Mouse (Mus musculus): ENCODE data around the gene Pex14. TPM values are rescaled to one million over a fixed set of nuclear protein-coding genes. Genes with fewer than 3 reads are reported as not detected.
A peak's percentile ranks its signal among the peaks of the same experiment; 100 is the strongest.

Gene Pex14
- polyA plus RNA-seq, 1 experiment from 2014 or later: 38.9 TPM

GRCm38 (mm10) chr4:149060621-149061431, 38.9 kb downstream of the Pex14 start:
- DNase-seq (ENCODE audit: low spot score) (no peak), ATAC-seq (no peak)
- TF ChIP-seq CTCF (IDR thresholded peaks at IDR 0.05): peak; percentile 52
- no peak for TF ChIP-seq EP300 (IDR thresholded peaks at IDR 0.05)
- no peak overlapping the region for H3K9ac ChIP-seq (replicated peaks; ENCODE audit: low read depth)
- no peak overlapping the region for H3K4me3 ChIP-seq (ENCODE audit: low read depth, low read length)
- no peaks in the 10 kb centered on the region for H3K27me3 ChIP-seq (replicated peaks; ENCODE audit: insufficient read depth, low read length)
- H3K4me2 ChIP-seq (replicated peaks; ENCODE audit: low read depth, low read length): no peak overlapping the region
- H3K27ac ChIP-seq (ENCODE audit: low read length): no peak overlapping the region
- no peaks in the 10 kb centered on the region for H3K36me3 ChIP-seq (ENCODE audit: insufficient read depth, low read length)
- H3K9me3 ChIP-seq (ENCODE audit: low read length): no peaks in the 10 kb centered on the region
- no peaks in the 10 kb centered on the region; the same call in 1 of the 2 replicates for H3K4me1 ChIP-seq (ENCODE audit: insufficient read depth, low read depth, low read length)
- 58% methylated on average over 14 of the region's 14 CpGs for WGBS

- Histone ChIP-seq H3K4me2 (replicated peaks; ENCODE audit: low read depth, low read length) (no peak overlapping the region), H3K36me3 (ENCODE audit: insufficient read depth, low read length) (no peaks in the 10 kb centered on the region), H3K9ac (replicated peaks; ENCODE audit: low read depth) (no peak overlapping the region), H3K27me3 (replicated peaks; ENCODE audit: insufficient read depth, low read length) (no peaks in the 10 kb centered on the region), H3K4me3 (ENCODE audit: low read depth, low read length) (no peak overlapping the region), H3K27ac (ENCODE audit: low read length) (no peak overlapping the region), H3K9me3 (ENCODE audit: low read length) (no peaks in the 10 kb centered on the region), H3K4me1 (ENCODE audit: insufficient read depth, low read depth, low read length) (no peaks in the 10 kb centered on the region; the same call in 1 of the 2 replicates)
- TF ChIP-seq CTCF (IDR thresholded peaks at IDR 0.05) (no peak), EP300 (IDR thresholded peaks at IDR 0.05) (no peak)
- no peak for ATAC-seq
- WGBS: 90% methylated on average over 9 of the region's 9 CpGs
- DNase-seq (ENCODE audit: low spot score): no peak
Measured at GRCm38 (mm10) chr4:149059713-149060112, 40.0 kb downstream of the Pex14 start.

GRCm38 (mm10) chr4:149058298-149058697, 41.4 kb downstream of the Pex14 start:
- H3K4me2 ChIP-seq (replicated peaks; ENCODE audit: low read depth, low read length): no peak overlapping the region
- no peak overlapping the region for H3K4me3 ChIP-seq (ENCODE audit: low read depth, low read length)
- H3K4me1 ChIP-seq (ENCODE audit: insufficient read depth, low read depth, low read length): no peaks in the 10 kb centered on the region; the same call in 1 of the 2 replicates
- no peaks in the 10 kb centered on the region for H3K27me3 ChIP-seq (replicated peaks; ENCODE audit: insufficient read depth, low read length)
- H3K36me3 ChIP-seq (ENCODE audit: insufficient read depth, low read length): no peaks in the 10 kb centered on the region
- no peak overlapping the region for H3K9ac ChIP-seq (replicated peaks; ENCODE audit: low read depth)
- no peak for TF ChIP-seq EP300 (IDR thresholded peaks at IDR 0.05)
- TF ChIP-seq CTCF (IDR thresholded peaks at IDR 0.05): no peak
- ATAC-seq (peak; percentile 37; the same call in 1 of the 2 replicates), DNase-seq (ENCODE audit: low spot score) (peak; percentile 53)
- H3K27ac ChIP-seq (ENCODE audit: low read length): no peak overlapping the region; the same call in 1 of the 2 replicates
- no peaks in the 10 kb centered on the region for H3K9me3 ChIP-seq (ENCODE audit: low read length)
- 56% methylated on average over 7 of the region's 7 CpGs for WGBS

- Histone ChIP-seq H3K27ac (ENCODE audit: low read length) (no peak overlapping the region), H3K9me3 (ENCODE audit: low read length) (no peaks in the 10 kb centered on the region), H3K4me1 (ENCODE audit: insufficient read depth, low read depth, low read length) (no peaks in the 10 kb centered on the region; the same call in 1 of the 2 replicates), H3K9ac (replicated peaks; ENCODE audit: low read depth) (no peak overlapping the region), H3K4me3 (ENCODE audit: low read depth, low read length) (no peak overlapping the region), H3K4me2 (replicated peaks; ENCODE audit: low read depth, low read length) (no peak overlapping the region), H3K27me3 (replicated peaks; ENCODE audit: insufficient read depth, low read length) (no peaks in the 10 kb centered on the region), H3K36me3 (ENCODE audit: insufficient read depth, low read length) (no peaks in the 10 kb centered on the region)
- WGBS: 26% methylated on average over 14 of the region's 14 CpGs
- DNase-seq (ENCODE audit: low spot score) (peak; percentile 32), ATAC-seq (peak; percentile 22; the same call in 1 of the 2 replicates)
- TF ChIP-seq CTCF (IDR thresholded peaks at IDR 0.05) (no peak), EP300 (IDR thresholded peaks at IDR 0.05) (no peak)
Measured at GRCm38 (mm10) chr4:149057470-149057869, 42.2 kb downstream of the Pex14 start.

- Histone ChIP-seq H3K4me2 (replicated peaks; ENCODE audit: low read depth, low read length) (no peak overlapping the region), H3K27ac (ENCODE audit: low read length) (no peak overlapping the region), H3K4me1 (ENCODE audit: insufficient read depth, low read depth, low read length) (no peaks in the 10 kb centered on the region; the same call in 1 of the 2 replicates), H3K9ac (replicated peaks; ENCODE audit: low read depth) (no peak overlapping the region), H3K9me3 (ENCODE audit: low read length) (no peaks in the 10 kb centered on the region), H3K4me3 (ENCODE audit: low read depth, low read length) (no peak overlapping the region), H3K36me3 (ENCODE audit: insufficient read depth, low read length) (no peaks in the 10 kb centered on the region), H3K27me3 (replicated peaks; ENCODE audit: insufficient read depth, low read length) (no peaks in the 10 kb centered on the region)
- ATAC-seq: no peak
- DNase-seq (ENCODE audit: low spot score): no peak
- 73% methylated on average over 16 of the region's 16 CpGs for WGBS
- TF ChIP-seq EP300 (IDR thresholded peaks at IDR 0.05) (no peak), CTCF (IDR thresholded peaks at IDR 0.05) (no peak)
Measured at GRCm38 (mm10) chr4:149056957-149057356, 42.7 kb downstream of the Pex14 start.

GRCm38 (mm10) chr4:149055847-149056246, 43.8 kb downstream of the Pex14 start:
- Histone ChIP-seq H3K9ac (replicated peaks; ENCODE audit: low read depth) (no peak overlapping the region), H3K27ac (ENCODE audit: low read length) (no peak overlapping the region), H3K4me2 (replicated peaks; ENCODE audit: low read depth, low read length) (no peak overlapping the region), H3K4me3 (ENCODE audit: low read depth, low read length) (no peak overlapping the region), H3K9me3 (ENCODE audit: low read length) (no peaks in the 10 kb centered on the region), H3K36me3 (ENCODE audit: insufficient read depth, low read length) (no peaks in the 10 kb centered on the region), H3K27me3 (replicated peaks; ENCODE audit: insufficient read depth, low read length) (no peaks in the 10 kb centered on the region), H3K4me1 (ENCODE audit: insufficient read depth, low read depth, low read length) (no peaks in the 10 kb centered on the region; the same call in 1 of the 2 replicates)
- ATAC-seq: no peak; the same call in 1 of the 2 replicates
- no peak for TF ChIP-seq CTCF (IDR thresholded peaks at IDR 0.05)
- no peak for TF ChIP-seq EP300 (IDR thresholded peaks at IDR 0.05)
- DNase-seq (ENCODE audit: low spot score): peak; percentile 44
- 56% methylated on average over 6 of the region's 6 CpGs for WGBS

Measured in lung, postnatal 0 days (tissue).